Mouse (Mus musculus): ENCODE measurements around the gene Gm17334. TPM values are rescaled to one million over a fixed set of nuclear protein-coding genes. Genes with fewer than 3 reads are reported as not detected.

Gene Gm17334
- polyA plus RNA-seq, 1 experiment from 2014 or later = not detected

DNA sequence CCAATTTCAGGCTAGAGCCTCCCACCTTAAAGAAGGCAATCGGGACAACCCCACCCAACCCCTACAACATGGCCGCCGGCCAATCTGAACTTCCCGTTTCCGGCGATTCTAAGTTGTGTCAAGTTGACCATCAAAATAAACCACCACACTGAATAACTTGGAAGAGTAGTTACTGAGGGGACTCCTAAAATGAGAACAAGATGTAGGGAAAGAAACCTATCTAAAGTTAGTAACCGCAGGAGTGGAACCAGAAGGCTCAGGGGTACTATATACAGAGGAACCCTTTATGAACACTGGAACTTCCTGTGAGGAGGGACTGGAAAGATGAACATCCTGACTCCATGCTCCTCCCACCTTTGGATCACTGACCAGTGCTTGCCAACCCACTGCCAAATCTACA is 41.5 kb downstream of the Gm17334 start:
- Histone ChIP-seq H3K36me3 (no peaks in the 10 kb centered on the region), H3K27ac (no peak overlapping the region), H3K4me3 (no peak overlapping the region), H3K27me3 (no peaks in the 10 kb centered on the region), H3K4me2 (no peak overlapping the region), H3K9me3 (no peaks in the 10 kb centered on the region), H3K4me1 (replicated peaks) (no peaks in the 10 kb centered on the region), H3K9ac (no peak overlapping the region)
- 94% methylated on average over 7 of the region's 7 CpGs for WGBS
- ATAC-seq (ENCODE audit: low FRiP score) = no peak

Small RNA genes lying within 50 kb of the gene (microRNA-seq; reads per million reads assigned to microRNA genes)
- gene Mir7671 = not detected

Other genes with a start within 250 kb of the Gm17334 start
- gene Kif3a, start 205.8 kb downstream of the Gm17334 start, polyA plus RNA-seq (2015; fragmentation: Nextera tagmentation; extraction: Ambion mirVana) = 275 and 285 TPM in 2 replicates
- 3.9 and 4.6 TPM in 2 replicates for gene Il4, start 154.5 kb downstream of the Gm17334 start, polyA plus RNA-seq (2015; fragmentation: Nextera tagmentation; extraction: Ambion mirVana)
- gene Il13, start 138.5 kb downstream of the Gm17334 start, polyA plus RNA-seq (2015; fragmentation: Nextera tagmentation; extraction: Ambion mirVana) = not detected in 2 replicates
- 12.4 and 12.7 TPM in 2 replicates for gene Rad50, start 65.9 kb downstream of the Gm17334 start, polyA plus RNA-seq (2015; fragmentation: Nextera tagmentation; extraction: Ambion mirVana)
- not detected in 2 replicates for gene Il5, start 52.4 kb downstream of the Gm17334 start, polyA plus RNA-seq (2015; fragmentation: Nextera tagmentation; extraction: Ambion mirVana)
- gene Irf1, start 3.2 kb downstream of the Gm17334 start, polyA plus RNA-seq (2015; fragmentation: Nextera tagmentation; extraction: Ambion mirVana) = 2.5 and 2.9 TPM in 2 replicates
- gene Gm12216, start 86.1 kb upstream of the Gm17334 start, polyA plus RNA-seq (2015; fragmentation: Nextera tagmentation; extraction: Ambion mirVana) = 0.31 and 0.69 TPM in 2 replicates
- 8.1 and 10.8 TPM in 2 replicates for gene Slc22a5, start 118.5 kb upstream of the Gm17334 start, polyA plus RNA-seq (2015; fragmentation: Nextera tagmentation; extraction: Ambion mirVana)
- gene Slc22a21, start 207.1 kb upstream of the Gm17334 start, polyA plus RNA-seq (2015; fragmentation: Nextera tagmentation; extraction: Ambion mirVana) = 1.8 and 2.7 TPM in 2 replicates